ENCODE assay signal across 21 mouse cellular contexts in the genomic region with DNA sequence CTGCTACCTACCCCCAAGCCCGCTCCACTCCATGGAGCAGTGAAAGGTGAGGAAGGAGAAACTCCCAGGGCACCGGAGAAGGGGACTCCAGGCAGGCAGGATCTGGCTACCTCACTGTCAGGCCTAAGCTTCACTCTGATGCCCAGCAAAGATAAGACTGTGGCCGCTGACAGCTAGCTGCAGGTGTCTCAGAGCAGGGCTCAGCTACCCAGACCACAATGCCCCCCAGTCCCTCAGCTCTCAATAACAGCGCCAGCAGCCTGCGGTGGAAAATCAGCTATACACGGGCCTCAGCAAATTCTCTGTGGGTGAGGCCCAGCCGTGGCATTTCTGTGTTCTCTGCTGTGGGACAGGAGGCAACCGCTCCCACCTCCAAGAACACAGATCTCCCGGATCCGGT. TPM values are rescaled to one million over a fixed set of nuclear protein-coding genes. Genes with fewer than 3 reads are reported as not detected.
"Had no signal": no experiment of that assay in that cellular context is flagged by ENCODE, and none has a peak within 500 bp of the region (broad histone marks: within the 10 kb centered on the region; RNA-seq: fewer than 3 reads in every experiment).

No protein-coding gene starts in this region.

- ATAC-seq: intestine, embryonic 16.5 days; midbrain, embryonic 15.5 days had no signal

- H3K27ac ChIP-seq: kidney, postnatal 0 days; layer of hippocampus, adult 2 months; liver, embryonic 13.5 days; midbrain, embryonic 12.5 days; midbrain, embryonic 15.5 days; stomach, postnatal 0 days had no signal

- H3K36me3 ChIP-seq: liver, embryonic 13.5 days; midbrain, embryonic 12.5 days; midbrain, embryonic 15.5 days had no signal

- DNase-seq: kidney, adult 18-20 months; kidney, postnatal 25 days; layer of hippocampus, adult 9-11 months; liver, embryonic 13.5 days; lung, adult 2 months; lung, postnatal 14 days; lung, postnatal 4 days; right cerebral cortex, adult 18-20 months; right cerebral cortex, postnatal 14 days; right cerebral cortex, postnatal 4 days had no signal

- H3K9ac ChIP-seq: liver, embryonic 13.5 days; midbrain, embryonic 12.5 days; midbrain, embryonic 15.5 days had no signal

- H3K9me3 ChIP-seq: liver, embryonic 13.5 days; midbrain, embryonic 12.5 days; midbrain, embryonic 15.5 days had no signal

- H3K4me2 ChIP-seq: liver, embryonic 13.5 days; midbrain, embryonic 12.5 days; midbrain, embryonic 15.5 days had no signal

- H3K4me3 ChIP-seq: layer of hippocampus, adult 2 months; liver, embryonic 13.5 days; midbrain, embryonic 12.5 days; midbrain, embryonic 15.5 days had no signal

RNA-seq across cellular contexts. Expression of gene Runx3, which starts 16.2 kb away (rescaled TPM):
- total RNA-seq: layer of hippocampus, adult 2 months; layer of hippocampus, postnatal 25 days; left cerebral cortex, postnatal 10 days; left cerebral cortex, postnatal 36 days had no signal
- polyA plus RNA-seq: kidney, embryonic 14.5 days; midbrain, embryonic 12.5 days; midbrain, embryonic 15.5 days; neural tube, embryonic 14.5 days had no signal
